Mouse (Mus musculus): ENCODE results near the gene Tle4.

Tle4 gene

DNA sequence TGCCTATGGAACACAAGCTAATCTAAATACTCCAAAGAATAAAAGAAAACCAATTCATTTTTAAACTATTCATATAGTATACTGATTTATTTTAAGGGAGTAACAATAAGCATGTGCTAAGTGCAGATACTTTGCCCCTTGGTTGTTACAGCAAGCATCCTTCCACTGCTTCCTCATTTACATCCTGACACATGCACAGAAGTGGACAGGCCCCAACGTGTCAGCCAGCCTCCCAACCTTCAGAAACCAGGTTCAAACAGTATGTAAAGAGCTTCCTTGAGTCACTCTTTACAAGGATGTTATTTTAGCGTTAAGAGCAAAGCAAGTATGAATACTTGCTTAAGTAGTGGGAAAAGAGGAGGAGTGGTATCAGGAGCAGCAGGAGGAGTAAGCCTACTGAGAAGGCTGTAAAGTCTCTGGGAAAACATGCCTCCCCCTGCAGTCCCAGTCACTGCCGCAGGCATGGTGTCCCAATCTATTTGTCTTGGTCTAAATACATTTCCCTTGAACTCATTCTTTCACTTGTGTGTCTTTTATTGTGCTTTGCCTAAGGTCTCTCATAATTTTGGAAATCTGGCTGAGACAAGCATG is 97.9 kb downstream of the Tle4 start:
- in situ Hi-C loops (cut with MboI; ENCODE audit: low pct_unique_long_range_greater_than_20kb in 1 of 2, low sequenced_read_pairs in 2 of 2, unreplicated experiment in 1 of 2) = no loop called here

GRCm38 (mm10) chr19:14493047-14493446 is 104.8 kb downstream of the Tle4 start:
- in situ Hi-C loops (cut with MboI; ENCODE audit: low pct_unique_long_range_greater_than_20kb in 1 of 2, low sequenced_read_pairs in 2 of 2, unreplicated experiment in 1 of 2) = no loop called here

GRCm38 (mm10) chr19:14487180-14487579 is 110.7 kb downstream of the Tle4 start:
- in situ Hi-C loops (cut with MboI; ENCODE audit: low pct_unique_long_range_greater_than_20kb in 1 of 2, low sequenced_read_pairs in 2 of 2, unreplicated experiment in 1 of 2) = no loop called here

GRCm38 (mm10) chr19:14485176-14485575 is 112.7 kb downstream of the Tle4 start:
- in situ Hi-C loops (cut with MboI; ENCODE audit: low pct_unique_long_range_greater_than_20kb in 1 of 2, low sequenced_read_pairs in 2 of 2, unreplicated experiment in 1 of 2) = no loop called here

GRCm38 (mm10) chr19:14482562-14483138 is 115.2 kb downstream of the Tle4 start:
- in situ Hi-C loops (cut with MboI; ENCODE audit: low pct_unique_long_range_greater_than_20kb in 1 of 2, low sequenced_read_pairs in 2 of 2, unreplicated experiment in 1 of 2) = no loop called here

GRCm38 (mm10) chr19:14481796-14482561 is 115.9 kb downstream of the Tle4 start:
- in situ Hi-C loops (cut with MboI; ENCODE audit: low pct_unique_long_range_greater_than_20kb in 1 of 2, low sequenced_read_pairs in 2 of 2, unreplicated experiment in 1 of 2) = no loop called here

DNA sequence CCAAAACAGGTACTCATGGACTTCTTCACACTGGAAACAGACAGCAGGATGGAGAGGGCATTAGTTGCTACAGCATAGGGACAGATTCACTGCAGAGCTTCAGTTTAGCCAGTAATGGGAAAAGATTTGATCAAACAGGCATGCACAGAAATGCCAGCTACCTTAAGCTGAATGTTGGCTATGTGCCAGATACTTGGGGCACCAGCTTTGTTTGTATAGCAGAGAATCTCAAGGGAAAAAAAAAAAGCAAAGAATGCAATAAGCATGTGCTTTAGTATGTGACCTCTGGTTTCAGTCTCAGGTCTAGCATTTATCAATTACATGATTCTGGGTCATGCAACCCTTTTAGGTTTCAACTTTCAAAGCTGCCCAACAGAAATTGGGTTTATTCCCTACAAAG is 118.1 kb downstream of the Tle4 start:
- in situ Hi-C loops (cut with MboI; ENCODE audit: low pct_unique_long_range_greater_than_20kb in 1 of 2, low sequenced_read_pairs in 2 of 2, unreplicated experiment in 1 of 2) = no loop called here

DNA sequence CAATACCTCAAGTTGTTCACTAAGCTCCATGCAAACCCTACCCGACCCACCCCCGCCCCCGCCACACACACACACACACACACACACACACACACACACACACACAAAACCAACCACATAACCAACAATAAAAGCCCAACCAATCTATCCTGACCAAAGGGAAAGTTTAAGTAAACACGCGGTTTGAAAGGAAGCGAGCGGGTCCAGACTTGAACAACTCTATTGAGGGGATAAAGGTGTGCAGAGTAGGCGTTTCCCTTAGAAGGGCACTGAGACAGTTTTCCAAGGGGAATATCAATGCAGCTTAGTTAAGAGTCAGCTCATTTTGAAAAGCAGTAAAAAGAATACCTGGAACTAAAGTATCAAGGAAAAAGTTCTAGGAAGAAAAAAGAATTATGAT is 128.5 kb downstream of the Tle4 start:
- in situ Hi-C loops (cut with MboI; ENCODE audit: low pct_unique_long_range_greater_than_20kb in 1 of 2, low sequenced_read_pairs in 2 of 2, unreplicated experiment in 1 of 2) = no loop called here

DNA sequence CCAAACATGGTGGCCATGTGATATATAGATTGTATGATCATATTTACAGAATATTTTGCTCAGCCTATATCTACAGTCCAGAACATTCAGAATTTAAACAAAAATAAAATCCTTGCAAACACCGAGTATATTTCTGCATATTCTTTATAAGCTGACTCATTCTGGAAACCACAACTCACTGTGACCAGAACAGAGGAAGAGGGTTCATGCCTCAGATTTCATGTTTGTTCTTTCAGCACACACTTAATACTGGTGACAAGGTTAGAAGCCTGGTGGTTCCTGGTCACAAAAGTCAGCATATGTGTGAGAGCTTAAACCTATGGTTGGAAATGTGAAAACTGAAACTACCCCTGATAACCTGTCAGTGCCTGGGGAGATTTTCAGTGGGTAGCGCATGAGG is 129.1 kb downstream of the Tle4 start:
- in situ Hi-C loops (cut with MboI; ENCODE audit: low pct_unique_long_range_greater_than_20kb in 1 of 2, low sequenced_read_pairs in 2 of 2, unreplicated experiment in 1 of 2) = no loop called here

GRCm38 (mm10) chr19:14466020-14466419 is 131.8 kb downstream of the Tle4 start:
- in situ Hi-C loops (cut with MboI; ENCODE audit: low pct_unique_long_range_greater_than_20kb in 1 of 2, low sequenced_read_pairs in 2 of 2, unreplicated experiment in 1 of 2) = no loop called here

DNA sequence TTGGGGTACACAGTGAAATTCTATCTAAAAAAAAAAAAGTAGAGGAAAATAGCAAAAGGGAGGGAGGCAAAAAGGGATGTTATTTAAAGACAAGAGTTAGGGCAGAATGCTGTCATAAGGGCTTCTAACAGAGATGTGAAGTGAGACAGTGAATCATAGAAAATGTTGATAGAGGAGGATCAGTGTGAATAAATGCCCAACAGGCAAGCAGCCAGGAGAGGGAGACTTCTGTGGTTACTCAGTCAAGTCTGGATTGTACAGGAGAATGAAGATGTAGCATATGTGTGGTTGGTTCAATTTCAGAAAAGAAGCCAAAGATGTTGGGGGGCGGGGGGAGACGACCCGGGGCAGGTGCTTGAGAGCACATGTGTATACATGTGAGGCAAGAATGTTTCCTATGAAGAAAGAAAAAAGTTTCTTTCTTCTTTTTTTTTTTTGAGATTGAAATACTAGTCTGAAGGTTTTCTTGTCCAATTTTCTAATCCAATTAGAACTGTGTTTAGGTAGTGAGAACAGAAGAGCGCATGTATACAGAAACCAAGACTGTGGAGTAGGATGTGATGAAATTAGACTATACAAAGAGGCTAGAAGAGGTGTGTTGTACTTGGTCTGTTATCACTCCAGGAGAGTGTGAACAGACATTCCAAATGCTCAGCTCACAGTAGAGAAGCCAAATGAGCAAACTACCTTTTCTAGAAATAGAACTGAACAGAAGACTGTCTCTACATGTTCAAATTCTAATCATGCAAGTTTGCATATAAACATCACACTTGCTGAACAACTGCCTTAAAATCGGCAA is 134.4 kb downstream of the Tle4 start:
- in situ Hi-C loops (cut with MboI; ENCODE audit: low pct_unique_long_range_greater_than_20kb in 1 of 2, low sequenced_read_pairs in 2 of 2, unreplicated experiment in 1 of 2) = no loop called here

GRCm38 (mm10) chr19:14453486-14453885 is 144.4 kb downstream of the Tle4 start:
- in situ Hi-C loops (cut with MboI; ENCODE audit: low pct_unique_long_range_greater_than_20kb in 1 of 2, low sequenced_read_pairs in 2 of 2, unreplicated experiment in 1 of 2) = no loop called here

DNA sequence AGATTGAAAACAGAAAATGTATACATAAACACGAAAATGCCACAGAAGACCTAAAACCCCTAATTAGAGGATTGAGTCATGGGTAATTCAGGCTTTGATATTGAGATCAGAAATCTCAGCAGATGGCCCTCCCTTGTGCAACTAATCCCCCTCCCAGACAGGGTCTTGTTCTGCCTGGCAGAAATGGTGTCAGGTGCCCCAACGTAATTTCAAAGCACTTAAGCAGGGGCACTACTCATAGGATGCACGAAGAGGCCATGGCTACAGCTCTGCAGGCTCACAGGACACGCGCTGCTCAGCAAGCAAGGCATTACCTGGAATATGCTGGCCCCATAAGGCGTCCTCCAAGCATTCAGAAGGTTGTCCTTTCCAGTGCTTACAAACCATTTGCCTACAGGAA is 146.5 kb downstream of the Tle4 start:
- in situ Hi-C loops (cut with MboI; ENCODE audit: low pct_unique_long_range_greater_than_20kb in 1 of 2, low sequenced_read_pairs in 2 of 2, unreplicated experiment in 1 of 2) = no loop called here

DNA sequence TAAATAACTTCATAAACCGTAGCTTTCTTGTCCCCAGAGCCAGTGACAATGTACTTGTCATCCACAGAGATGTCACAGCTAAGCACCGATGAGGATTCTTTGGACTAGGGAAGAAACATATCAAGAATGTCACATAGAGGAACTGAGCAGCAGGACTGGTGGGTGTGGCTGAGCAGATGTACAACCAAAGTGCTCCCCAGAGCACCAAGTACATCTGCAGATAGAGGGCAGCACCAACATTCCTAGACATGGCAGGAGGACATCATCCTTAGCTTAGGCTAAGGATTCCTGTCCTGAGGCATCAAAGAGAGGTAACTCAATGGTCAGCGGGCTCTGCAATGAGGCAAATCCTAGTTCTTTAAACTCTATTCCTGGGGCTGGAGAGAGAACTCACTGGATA is 148.1 kb downstream of the Tle4 start:
- in situ Hi-C loops (cut with MboI; ENCODE audit: low pct_unique_long_range_greater_than_20kb in 1 of 2, low sequenced_read_pairs in 2 of 2, unreplicated experiment in 1 of 2) = no loop called here

GRCm38 (mm10) chr19:14448586-14448985 is 149.3 kb downstream of the Tle4 start:
- in situ Hi-C loops (cut with MboI; ENCODE audit: low pct_unique_long_range_greater_than_20kb in 1 of 2, low sequenced_read_pairs in 2 of 2, unreplicated experiment in 1 of 2) = no loop called here

GRCm38 (mm10) chr19:14447474-14447873 is 150.4 kb downstream of the Tle4 start:
- in situ Hi-C loops (cut with MboI; ENCODE audit: low pct_unique_long_range_greater_than_20kb in 1 of 2, low sequenced_read_pairs in 2 of 2, unreplicated experiment in 1 of 2) = no loop called here

DNA sequence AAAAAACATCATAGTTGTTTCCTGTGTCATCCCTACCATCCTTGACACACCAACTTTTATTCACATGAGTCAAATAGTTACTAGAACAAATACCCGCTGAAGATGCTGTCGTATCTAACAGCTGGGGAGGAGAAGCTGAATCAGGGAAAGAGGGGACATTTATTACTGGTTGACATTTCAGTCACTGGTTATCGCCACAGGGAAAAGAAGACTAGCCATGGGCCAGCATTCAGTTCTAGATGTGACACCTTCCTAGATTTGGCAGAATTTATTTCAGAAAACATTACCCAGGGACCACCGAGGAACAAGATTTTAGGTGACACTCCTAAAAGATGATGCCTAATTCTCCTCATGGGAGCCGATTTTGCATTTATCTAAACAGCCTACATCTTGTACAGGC is 156.0 kb downstream of the Tle4 start:
- in situ Hi-C loops (cut with MboI; ENCODE audit: low pct_unique_long_range_greater_than_20kb in 1 of 2, low sequenced_read_pairs in 2 of 2, unreplicated experiment in 1 of 2) = no loop called here

DNA sequence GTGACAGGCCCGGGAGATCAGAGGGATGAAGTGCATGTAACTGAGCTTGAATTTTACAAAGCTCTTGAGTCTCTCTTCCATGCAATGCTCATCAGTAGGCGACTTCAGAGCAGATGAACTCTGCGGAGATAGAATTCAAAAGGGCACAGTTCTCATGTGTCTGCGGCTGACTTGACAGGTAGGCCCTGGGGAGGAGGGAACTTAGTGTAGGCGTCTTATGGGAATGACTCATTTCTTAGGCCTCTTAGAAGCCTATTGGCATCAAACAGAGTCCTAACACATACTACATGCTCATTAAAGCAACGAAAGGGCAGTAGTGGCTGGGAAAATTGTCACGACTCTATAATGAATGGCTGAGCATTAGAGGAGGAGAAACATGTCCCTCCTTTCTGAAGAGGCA is 160.6 kb downstream of the Tle4 start:
- in situ Hi-C loops (cut with MboI; ENCODE audit: low pct_unique_long_range_greater_than_20kb in 1 of 2, low sequenced_read_pairs in 2 of 2, unreplicated experiment in 1 of 2) = no loop called here

GRCm38 (mm10) chr19:14436567-14436966 is 161.3 kb downstream of the Tle4 start:
- in situ Hi-C loops (cut with MboI; ENCODE audit: low pct_unique_long_range_greater_than_20kb in 1 of 2, low sequenced_read_pairs in 2 of 2, unreplicated experiment in 1 of 2) = no loop called here
